Mouse (Mus musculus) liver, postnatal 0 days (tissue): ENCODE data around the gene Hal.

Source experiments
- CTCF ChIP-seq: sonication (generic); IDR thresholded peaks from 2 replicates; pipeline ENCODE4 v1.5.1; 2016; ENCODE audit warnings: antibody characterized with exemption, low read depth
- EP300 ChIP-seq: IDR thresholded peaks from 2 replicates; pipeline ENCODE4 v1.6.1; 2016; ENCODE audit warnings: antibody characterized with exemption, low read depth, mild to moderate bottlenecking

- no peak for TF ChIP-seq CTCF
- no peak for TF ChIP-seq EP300
Observed at GRCm38 (mm10) chr10:93484511-93484910, 4.1 kb upstream of the Hal start.
